Mouse (Mus musculus) midbrain, embryonic 11.5 days (tissue): ENCODE measurements at regions not wholly inside any gene's neighbourhood (a gene's known extent, or its start where the extent isn't known, plus 50 kb on each side); places are given as distances from the start of the nearest gene placed in this dataset.
A peak's percentile ranks its signal among the peaks of the same experiment; 100 is the strongest.

Experiments
- ATAC-seq: fragments of 200-750 bp; cut with Nextera tagmentation; 2 replicates; pipeline ENCODE4 v1.8.0; 2017; ENCODE audit warnings: moderate TSS enrichment, moderate library complexity; ENCODE audit not compliant: low FRiP score
- DNase-seq: peaks from one replicate; pipeline ENCODE4 v3.0.0; 2015; ENCODE audit warnings: low spot score; ENCODE audit errors: missing footprints
- H3K27ac ChIP-seq: fragments of 300-500 bp; sonication (generic); 2 replicates; pipeline ENCODE4 v1.5.1; 2014; ENCODE audit warnings: low read depth, low read length
- H3K27me3 ChIP-seq: fragments of 300-500 bp; sonication (generic); 2 replicates; pipeline ENCODE4 v1.6.1; 2014; ENCODE audit warnings: mild to moderate bottlenecking, low read length, moderate library complexity, mixed read lengths; ENCODE audit not compliant: control insufficient read depth, insufficient read depth
- H3K36me3 ChIP-seq: fragments of 300-500 bp; sonication (generic); 2 replicates; pipeline ENCODE4 v1.6.1; 2014; ENCODE audit warnings: mild to moderate bottlenecking, low read length, moderate library complexity, mixed read lengths; ENCODE audit not compliant: control insufficient read depth, insufficient read depth
- H3K4me1 ChIP-seq: fragments of 300-500 bp; sonication (generic); 2 replicates; pipeline ENCODE4 v1.6.1; 2014; ENCODE audit warnings: low read length; ENCODE audit not compliant: control insufficient read depth, insufficient read depth
- H3K4me2 ChIP-seq: fragments of 300-500 bp; sonication (generic); 2 replicates; pipeline ENCODE4 v1.6.1; 2014; ENCODE audit warnings: mild to moderate bottlenecking, moderate library complexity
- H3K4me3 ChIP-seq: fragments of 300-500 bp; sonication (generic); 2 replicates; pipeline ENCODE4 v1.5.1; 2014; ENCODE audit warnings: low read depth, low read length
- H3K9ac ChIP-seq: fragments of 300-500 bp; sonication (generic); 2 replicates; pipeline ENCODE4 v1.6.1; 2014; ENCODE audit warnings: low read length
- H3K9me3 ChIP-seq: fragments of 300-500 bp; sonication (generic); 2 replicates; pipeline ENCODE4 v1.6.1; 2016; ENCODE audit warnings: low read length; ENCODE audit not compliant: control insufficient read depth
- WGBS: fragments of 180-500 bp; shearing (Covaris S2); extraction: QIAGEN DNeasy Blood & Tissue Kit; methylation state at CpG from one replicate; pipeline ENCODE4 v1.1.7; 2014; 5-methylcytosine and 5-hydroxymethylcytosine counted together

DNA sequence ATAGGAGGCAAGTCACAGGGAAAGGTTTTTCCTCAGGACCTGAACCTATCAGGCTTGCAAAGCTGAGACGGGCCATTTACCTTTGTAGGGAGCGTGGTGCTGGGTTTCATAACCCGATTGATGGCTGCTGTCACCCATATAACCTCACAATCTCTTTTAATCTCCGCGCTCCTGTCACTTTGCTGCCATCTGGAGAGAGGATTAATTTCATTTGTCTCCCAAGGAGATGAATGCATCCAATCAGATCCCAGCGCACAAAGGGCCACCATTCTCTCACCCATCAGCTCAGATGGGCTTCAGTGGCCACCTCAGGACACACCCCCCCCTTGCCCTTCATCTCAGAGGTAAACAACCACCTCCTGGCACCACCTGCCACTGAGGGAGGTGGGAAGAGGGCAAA is 67.7 kb upstream of the Nfe2l3 start:
- WGBS = 46% methylated on average over 6 of the region's 6 CpGs

DNA sequence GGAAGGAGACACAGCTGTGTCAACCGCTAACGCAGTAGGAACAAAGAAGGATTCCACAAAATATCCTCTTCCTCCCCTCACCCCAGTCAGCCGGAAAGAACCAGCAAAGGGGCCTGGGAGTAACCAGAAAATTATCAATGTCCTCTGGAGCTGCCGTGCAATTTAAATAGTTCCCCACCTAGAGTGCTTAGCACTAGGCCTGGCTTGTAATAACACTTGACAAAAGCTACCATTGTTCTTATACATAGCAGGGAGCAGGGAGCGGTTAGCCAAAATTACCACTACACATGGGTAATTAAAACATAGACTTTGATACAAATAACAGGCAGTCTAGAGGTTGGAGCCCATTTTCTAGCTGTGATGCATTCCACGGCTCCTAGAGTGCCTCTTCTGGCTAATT is 62.7 kb upstream of the Nfe2l3 start:
- Histone ChIP-seq H3K4me1 (peaks cover 3% of the 10 kb centered on the region; the same call in 1 of the 2 replicates), H3K4me3 (no peak overlapping the region), H3K4me2 (no peak overlapping the region), H3K9ac (no peak overlapping the region), H3K27me3 (no peaks in the 10 kb centered on the region), H3K9me3 (no peaks in the 10 kb centered on the region), H3K27ac (no peak overlapping the region), H3K36me3 (no peaks in the 10 kb centered on the region)
- ATAC-seq = no peak
- 55% methylated on average over 6 of the region's 6 CpGs for WGBS
- no peak for DNase-seq

More for the DNA sequence above, 67.7 kb upstream of the Nfe2l3 start:
- peaks cover 8% of the 10 kb centered on the region; the same call in 1 of the 2 replicates for H3K4me1 ChIP-seq
- no peak overlapping the region for H3K27ac ChIP-seq
- no peaks in the 10 kb centered on the region for H3K27me3 ChIP-seq
- H3K36me3 ChIP-seq = no peaks in the 10 kb centered on the region
- DNase-seq = no peak
- no peak for ATAC-seq
- H3K9me3 ChIP-seq = no peaks in the 10 kb centered on the region
- no peak overlapping the region for H3K9ac ChIP-seq
- H3K4me3 ChIP-seq = no peak overlapping the region
- no peak overlapping the region for H3K4me2 ChIP-seq

DNA sequence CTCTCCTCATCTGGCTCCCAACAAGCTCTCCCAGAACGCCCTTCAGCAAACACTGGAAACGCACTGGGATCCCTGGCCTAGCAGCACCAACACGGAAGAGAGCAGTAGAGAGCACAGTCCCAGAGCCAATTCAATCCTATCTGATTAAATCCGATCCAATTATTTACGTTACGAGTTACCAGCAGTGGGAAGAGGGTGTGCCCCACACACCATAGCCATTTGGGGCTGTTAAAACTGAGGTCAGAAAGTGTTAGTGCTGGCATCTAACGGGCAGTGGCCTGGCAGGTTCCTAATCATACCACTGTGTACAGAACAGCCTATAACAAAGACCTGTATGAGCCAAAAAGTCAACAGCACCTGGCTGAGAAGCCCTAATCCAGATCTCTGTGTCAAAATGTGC is 60.1 kb upstream of the Nfe2l3 start:
- Histone ChIP-seq H3K4me2 (no peak overlapping the region), H3K27ac (no peak overlapping the region), H3K4me3 (no peak overlapping the region), H3K27me3 (no peaks in the 10 kb centered on the region), H3K9me3 (no peaks in the 10 kb centered on the region), H3K4me1 (no peaks in the 10 kb centered on the region), H3K9ac (no peak overlapping the region), H3K36me3 (no peaks in the 10 kb centered on the region)
- 65% methylated on average over 7 of the region's 7 CpGs for WGBS
- ATAC-seq (no peak), DNase-seq (no peak)

DNA sequence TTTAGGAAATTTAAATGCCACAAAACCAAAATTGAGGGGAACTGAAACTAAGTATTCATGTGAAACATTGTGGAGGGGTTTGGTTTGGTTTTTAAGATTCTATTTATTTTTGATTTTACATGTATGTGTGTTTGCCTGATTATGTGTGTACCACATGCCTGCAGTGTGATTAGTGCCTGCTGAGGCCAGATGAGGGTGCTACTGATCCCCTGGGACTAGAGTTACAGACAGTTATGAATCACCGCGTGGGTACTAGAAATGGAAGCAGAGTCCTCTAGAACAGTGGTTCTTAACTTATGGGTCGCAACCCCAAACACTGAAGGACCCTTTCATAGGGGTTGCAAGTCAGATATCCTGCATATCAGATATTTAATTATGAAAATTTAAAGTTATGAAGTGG is 54.0 kb upstream of the Nfe2l3 start:
- no peaks in the 10 kb centered on the region for H3K27me3 ChIP-seq
- H3K36me3 ChIP-seq = no peaks in the 10 kb centered on the region
- peaks cover 2% of the 10 kb centered on the region; the same call in 1 of the 2 replicates for H3K4me1 ChIP-seq
- H3K4me3 ChIP-seq = no peak overlapping the region
- no peak overlapping the region for H3K4me2 ChIP-seq
- WGBS = 89% methylated on average over 3 of the region's 3 CpGs
- H3K27ac ChIP-seq = no peak overlapping the region
- no peaks in the 10 kb centered on the region for H3K9me3 ChIP-seq
- no peak for DNase-seq
- ATAC-seq = no peak
- H3K9ac ChIP-seq = no peak overlapping the region

DNA sequence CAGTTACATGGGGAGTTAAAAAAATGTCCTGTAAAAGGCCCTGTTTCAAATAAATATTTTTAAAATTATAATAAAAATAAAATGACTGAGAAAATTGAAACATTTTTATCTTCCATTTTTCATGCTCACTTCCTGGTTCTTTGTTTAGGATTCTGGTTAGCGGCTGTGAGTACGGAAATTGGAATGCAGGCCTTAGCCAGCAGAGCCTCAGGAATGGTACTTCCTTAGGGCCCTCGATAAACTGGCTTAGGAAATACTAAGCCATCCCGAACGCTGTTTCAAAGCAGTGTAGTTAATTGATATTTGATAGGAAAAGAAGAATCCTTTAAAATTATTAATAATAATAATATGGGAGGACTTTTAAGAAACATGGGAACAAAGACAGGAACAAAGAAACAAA is 53.4 kb upstream of the Nfe2l3 start:
- peak overlapping the region; percentile 53 for H3K4me2 ChIP-seq
- peak; percentile 88 for DNase-seq

DNA sequence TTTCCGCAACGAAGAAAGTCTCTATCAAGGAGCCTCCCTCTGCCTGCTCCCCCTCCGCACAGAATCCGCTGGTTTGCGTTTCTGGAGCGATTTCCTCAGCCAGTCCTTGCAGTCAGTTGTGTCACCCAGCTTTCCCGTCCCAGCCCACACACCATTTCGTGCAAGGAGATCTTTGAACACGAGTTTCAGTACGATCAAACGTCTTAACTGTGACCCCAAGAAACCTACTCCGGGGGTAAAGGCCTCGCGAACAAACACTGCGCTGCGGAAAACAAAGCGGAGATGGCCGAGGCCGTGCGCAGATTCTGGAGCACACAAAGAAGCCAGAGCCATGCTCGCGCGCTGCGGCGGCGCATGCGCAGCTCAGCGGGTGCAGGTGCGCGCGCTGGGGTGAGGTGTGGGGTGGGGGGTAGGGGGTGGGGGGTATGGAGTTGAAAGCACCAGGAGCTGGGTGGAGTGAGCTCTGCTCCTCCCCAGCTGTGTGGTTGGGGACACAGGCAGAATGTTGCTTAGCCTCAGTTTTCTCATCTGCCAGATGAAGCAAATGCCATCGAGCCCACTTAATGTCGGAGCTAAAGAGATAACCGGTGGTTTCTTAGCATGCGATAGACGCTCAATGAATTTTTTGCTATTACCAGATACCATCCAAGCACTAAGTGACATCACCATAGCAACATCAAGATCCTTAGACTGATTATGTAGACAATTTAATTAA is 52.8 kb upstream of the Nfe2l3 start:
- ATAC-seq = peak; percentile 70
- no peaks in the 10 kb centered on the region for H3K9me3 ChIP-seq
- 7% methylated on average over 36 of the region's 36 CpGs for WGBS

More for the DNA sequence above, 53.4 kb upstream of the Nfe2l3 start:
- peak overlapping the region; percentile 90 for H3K9ac ChIP-seq
- H3K27ac ChIP-seq = peak overlapping the region; percentile 89
- H3K4me1 ChIP-seq = peaks cover 2% of the 10 kb centered on the region; the same call in 1 of the 2 replicates
- no peak for ATAC-seq
- no peaks in the 10 kb centered on the region for H3K36me3 ChIP-seq
- 15% methylated on average over 5 of the region's 5 CpGs for WGBS
- peak overlapping the region; percentile 36 for H3K4me3 ChIP-seq
- H3K9me3 ChIP-seq = no peaks in the 10 kb centered on the region
- H3K27me3 ChIP-seq = no peaks in the 10 kb centered on the region

DNA sequence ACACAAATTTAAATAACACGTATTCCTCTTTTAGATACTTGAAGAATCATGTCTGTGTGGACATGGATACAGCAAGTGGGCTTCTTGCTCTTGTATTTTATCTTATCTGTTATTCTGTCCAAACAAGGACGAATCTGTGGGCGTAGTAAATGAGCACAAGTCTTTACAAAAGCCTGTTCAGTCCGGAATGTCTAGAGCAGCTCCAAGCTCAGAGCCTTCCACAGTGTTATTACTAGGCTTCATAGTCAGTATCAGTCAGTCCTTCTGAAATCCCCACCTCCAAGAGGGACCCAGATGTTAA is 52.2 kb upstream of the Nfe2l3 start:
- Histone ChIP-seq H3K9me3 (no peaks in the 10 kb centered on the region), H3K4me2 (no peak overlapping the region), H3K27ac (no peak overlapping the region), H3K4me1 (peaks cover 2% of the 10 kb centered on the region; the same call in 1 of the 2 replicates), H3K9ac (no peak overlapping the region; the same call in 1 of the 2 replicates), H3K4me3 (no peak overlapping the region), H3K36me3 (no peaks in the 10 kb centered on the region), H3K27me3 (no peaks in the 10 kb centered on the region)
- WGBS = 86% methylated on average over 4 of the region's 4 CpGs
- no peak for ATAC-seq
- peak; percentile 92 for DNase-seq

More for the DNA sequence above, 52.8 kb upstream of the Nfe2l3 start:
- Histone ChIP-seq H3K4me3 (peak overlapping the region; percentile 36), H3K4me1 (peaks cover 2% of the 10 kb centered on the region; the same call in 1 of the 2 replicates), H3K9ac (peak overlapping the region; percentile 90), H3K4me2 (peak overlapping the region; percentile 53), H3K36me3 (no peaks in the 10 kb centered on the region), H3K27me3 (no peaks in the 10 kb centered on the region), H3K27ac (peak overlapping the region; percentile 89)
- DNase-seq = peak; percentile 98

DNA sequence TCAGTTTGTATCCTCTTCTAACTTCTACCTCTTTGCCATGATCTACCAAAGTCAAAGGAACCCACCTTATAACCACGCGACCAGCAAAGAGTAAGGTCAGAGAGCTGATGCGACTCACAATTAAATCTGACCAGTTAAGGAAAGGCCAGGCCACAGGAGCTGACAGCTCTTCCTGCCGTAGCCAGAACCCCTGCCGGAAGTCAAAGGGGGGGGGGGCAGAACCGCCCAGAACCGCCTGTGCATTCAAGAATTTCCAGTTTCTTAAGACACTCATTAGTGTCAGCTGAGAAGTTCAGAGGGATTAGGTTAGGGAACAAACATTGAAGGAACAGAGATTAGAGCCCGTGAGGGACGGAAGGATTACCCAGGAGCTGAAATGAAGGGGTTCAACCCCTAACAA is 51.0 kb upstream of the Nfe2l3 start:
- no peak for ATAC-seq
- no peak overlapping the region for H3K4me2 ChIP-seq
- H3K9ac ChIP-seq = no peak overlapping the region
- peaks cover 2% of the 10 kb centered on the region; the same call in 1 of the 2 replicates for H3K4me1 ChIP-seq
- WGBS = 34% methylated on average over 9 of the region's 9 CpGs
- no peak for DNase-seq
- H3K27me3 ChIP-seq = no peaks in the 10 kb centered on the region
- no peak overlapping the region for H3K4me3 ChIP-seq
- no peaks in the 10 kb centered on the region for H3K36me3 ChIP-seq
- H3K27ac ChIP-seq = no peak overlapping the region
- no peaks in the 10 kb centered on the region for H3K9me3 ChIP-seq
